Mouse (Mus musculus): ENCODE data around the gene 4921517D22Rik. TPM values are rescaled to one million over a fixed set of nuclear protein-coding genes. Genes with fewer than 3 reads are reported as not detected.

The 4921517D22Rik gene
- polyA plus RNA-seq, 1 experiment from 2014 or later = not detected

Other genes starting within 250 kb of the 4921517D22Rik start
- 55.6 and 57.6 TPM in 2 replicates for gene Agtpbp1, start 108.9 kb downstream of the 4921517D22Rik start, polyA plus RNA-seq (2015; fragmentation: Nextera tagmentation; extraction: Ambion mirVana)
- 156 and 159 TPM in 2 replicates for gene Naa35, start 108.8 kb downstream of the 4921517D22Rik start, polyA plus RNA-seq (2015; fragmentation: Nextera tagmentation; extraction: Ambion mirVana)
- gene Golm1, start 18.3 kb downstream of the 4921517D22Rik start, polyA plus RNA-seq (2015; fragmentation: Nextera tagmentation; extraction: Ambion mirVana) = 49.3 and 50.6 TPM in 2 replicates
- 0.04 TPM in 1 of 2 replicates, not detected in the other for gene Spata31d1a, start 16.2 kb upstream of the 4921517D22Rik start, polyA plus RNA-seq (2015; fragmentation: Nextera tagmentation; extraction: Ambion mirVana)
- not detected in 2 replicates for gene Spata31d1b, start 18.2 kb upstream of the 4921517D22Rik start, polyA plus RNA-seq (2015; fragmentation: Nextera tagmentation; extraction: Ambion mirVana)
- gene Spata31d1d, start 37.6 kb upstream of the 4921517D22Rik start, polyA plus RNA-seq (2015; fragmentation: Nextera tagmentation; extraction: Ambion mirVana) = not detected in 2 replicates
- 0.22 TPM in 1 of 2 replicates, not detected in the other for gene 1700014D04Rik, start 52.6 kb upstream of the 4921517D22Rik start, polyA plus RNA-seq (2015; fragmentation: Nextera tagmentation; extraction: Ambion mirVana)
- 159 and 160 TPM in 2 replicates for gene Isca1, start 75.7 kb upstream of the 4921517D22Rik start, polyA plus RNA-seq (2015; fragmentation: Nextera tagmentation; extraction: Ambion mirVana)
- gene Gm49354, start 88.1 kb upstream of the 4921517D22Rik start, polyA plus RNA-seq (2015; fragmentation: Nextera tagmentation; extraction: Ambion mirVana) = not detected in 2 replicates
- gene Tut7, start 129.0 kb upstream of the 4921517D22Rik start, polyA plus RNA-seq (2015; fragmentation: Nextera tagmentation; extraction: Ambion mirVana) = 51.5 and 53.1 TPM in 2 replicates